Mouse (Mus musculus) liver, embryonic 15.5 days (tissue): ENCODE data around the gene Gm20696. TPM values are rescaled to one million over a fixed set of nuclear protein-coding genes. Genes with fewer than 3 reads are reported as not detected.
A peak's percentile ranks its signal among the peaks of the same experiment; 100 is the strongest.

Experiments used
- ATAC-seq: fragments of 200-750 bp; cut with Nextera tagmentation; 2 replicates; pipeline ENCODE4 v1.8.0; 2017; ENCODE audit warnings: moderate number of reproducible peaks, mild to moderate bottlenecking, moderate library complexity; ENCODE audit not compliant: insufficient read depth
- H3K27ac ChIP-seq: fragments of 300-500 bp; sonication (generic); replicated peaks from 2 replicates; pipeline ENCODE4 v1.5.1; 2015; ENCODE audit warnings: mild to moderate bottlenecking, inconsistent platforms
- H3K27me3 ChIP-seq: fragments of 300-500 bp; sonication (generic); 2 replicates; pipeline ENCODE4 v1.6.1; 2015; ENCODE audit warnings: mild to moderate bottlenecking, inconsistent platforms
- H3K36me3 ChIP-seq: fragments of 300-500 bp; sonication (generic); replicated peaks from 2 replicates; pipeline ENCODE4 v1.6.1; 2015; ENCODE audit warnings: moderate library complexity, mild to moderate bottlenecking, inconsistent platforms
- H3K4me1 ChIP-seq: fragments of 300-500 bp; sonication (generic); replicated peaks from 2 replicates; pipeline ENCODE4 v1.6.1; 2015; ENCODE audit warnings: inconsistent platforms
- H3K4me2 ChIP-seq: fragments of 300-500 bp; sonication (generic); 2 replicates; pipeline ENCODE4 v1.6.1; 2015; ENCODE audit warnings: moderate library complexity, mild to moderate bottlenecking, inconsistent platforms
- H3K4me3 ChIP-seq: fragments of 300-500 bp; sonication (generic); replicated peaks from 2 replicates; pipeline ENCODE4 v1.5.1; 2015; ENCODE audit warnings: mild to moderate bottlenecking, inconsistent platforms
- H3K9ac ChIP-seq: fragments of 300-500 bp; sonication (generic); 2 replicates; pipeline ENCODE4 v1.6.1; 2015; ENCODE audit warnings: moderate library complexity, mild to moderate bottlenecking, inconsistent platforms
- H3K9me3 ChIP-seq: fragments of 300-500 bp; sonication (generic); replicated peaks from 2 replicates; pipeline ENCODE4 v1.6.1; 2016; ENCODE audit warnings: inconsistent platforms
- WGBS: fragments of 180-500 bp; shearing (Covaris S2); methylation state at CpG from one replicate; pipeline ENCODE4 v1.1.7; 2015; ENCODE audit warnings: mixed read lengths; ENCODE audit not compliant: insufficient replicate concordance; 5-methylcytosine and 5-hydroxymethylcytosine counted together
- polyA plus RNA-seq: library from polyadenylated mRNA; unstranded; fragments of >200 nt; fragmentation: Nextera tagmentation; extraction: Ambion mirVana; gene quantifications from 2 replicates; pipeline ENCODE4 v1.2.1, GENCODE M21; 2015

Gene Gm20696
- 0.75 and 0.88 TPM in 2 replicates for polyA plus RNA-seq

- H3K4me2 ChIP-seq = peak within 1 kb of the TSS; percentile 67
- peaks cover 51% of the 10 kb centered on the region for H3K27me3 ChIP-seq
- peak; percentile 75 for ATAC-seq
- H3K36me3 ChIP-seq = no peaks in the 10 kb centered on the region
- H3K27ac ChIP-seq = no peak within 1 kb of the TSS
- peaks cover 15% of the 10 kb centered on the region for H3K4me1 ChIP-seq
- H3K9ac ChIP-seq = no peak within 1 kb of the TSS
- no peaks in the 10 kb centered on the region for H3K9me3 ChIP-seq
- peak within 1 kb of the TSS; percentile 60 for H3K4me3 ChIP-seq
- under 1% methylated on average over 66 of the region's 75 CpGs for WGBS
Measured at GRCm38 (mm10) chr6:99666318-99667171, at the start of gene Gm20696, which contains the start of gene Eif4e3. Gm20696 (minus strand) TSS chr6:99666797. Eif4e3 (minus strand) TSS chr6:99666771.

GRCm38 (mm10) chr6:99715913-99716312, 49.3 kb upstream of the Gm20696 start:
- Histone ChIP-seq H3K4me1 (no peaks in the 10 kb centered on the region), H3K9me3 (no peaks in the 10 kb centered on the region), H3K9ac (no peak overlapping the region), H3K27me3 (no peaks in the 10 kb centered on the region), H3K36me3 (no peaks in the 10 kb centered on the region), H3K4me2 (no peak overlapping the region), H3K4me3 (no peak overlapping the region), H3K27ac (no peak overlapping the region)
- 30% methylated on average over 5 of the region's 6 CpGs for WGBS
- no peak for ATAC-seq

DNA sequence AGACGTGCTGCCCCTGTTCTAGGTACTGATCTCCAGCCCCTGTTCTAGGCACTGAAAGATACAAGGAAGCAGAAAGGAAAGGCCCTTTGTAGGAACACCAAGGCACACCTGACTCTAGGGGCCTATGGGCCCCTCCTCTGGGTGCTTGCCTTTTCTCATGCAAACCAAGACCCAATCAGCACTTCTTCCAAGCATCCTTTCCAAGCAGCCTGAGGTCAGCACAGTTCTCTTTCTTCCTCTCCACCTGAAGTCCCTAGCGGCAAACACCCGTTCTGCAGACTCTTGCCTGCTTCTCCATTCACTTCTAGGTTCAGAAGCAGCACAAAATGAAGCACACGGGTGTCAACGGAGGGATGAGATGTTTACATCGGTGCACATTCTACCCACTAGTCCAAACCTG, 48.6 kb upstream of the Gm20696 start:
- no peaks in the 10 kb centered on the region for H3K27me3 ChIP-seq
- no peaks in the 10 kb centered on the region for H3K4me1 ChIP-seq
- no peaks in the 10 kb centered on the region for H3K9me3 ChIP-seq
- no peaks in the 10 kb centered on the region for H3K36me3 ChIP-seq
- no peak for ATAC-seq
- H3K4me2 ChIP-seq = no peak overlapping the region
- no peak overlapping the region for H3K4me3 ChIP-seq
- no peak overlapping the region for H3K27ac ChIP-seq
- no peak overlapping the region for H3K9ac ChIP-seq
- 47% methylated on average over 6 of the region's 6 CpGs for WGBS

DNA sequence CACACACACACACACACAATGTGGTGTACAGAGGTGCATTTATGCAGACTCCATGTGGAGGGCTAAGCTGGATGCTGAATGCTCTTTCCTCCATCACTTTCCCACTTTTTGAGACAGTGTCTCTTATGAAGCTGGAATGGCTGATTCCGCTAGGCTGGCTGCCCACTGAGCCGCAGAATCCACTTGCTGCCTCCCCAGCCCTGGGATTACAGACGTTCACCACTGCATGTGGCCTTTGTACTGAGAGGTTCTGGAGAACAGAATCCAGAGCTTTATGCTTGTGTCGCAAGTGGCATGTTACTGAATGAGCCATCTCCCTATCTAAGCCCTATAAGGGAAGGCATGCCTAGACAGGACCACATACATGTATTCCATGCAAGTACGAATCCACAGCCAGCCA, 46.7 kb upstream of the Gm20696 start:
- Histone ChIP-seq H3K27me3 (no peaks in the 10 kb centered on the region), H3K4me3 (no peak overlapping the region), H3K9me3 (no peaks in the 10 kb centered on the region), H3K4me1 (no peaks in the 10 kb centered on the region), H3K4me2 (no peak overlapping the region), H3K27ac (no peak overlapping the region), H3K36me3 (no peaks in the 10 kb centered on the region), H3K9ac (no peak overlapping the region)
- 68% methylated on average over 5 of the region's 5 CpGs for WGBS
- no peak for ATAC-seq

DNA sequence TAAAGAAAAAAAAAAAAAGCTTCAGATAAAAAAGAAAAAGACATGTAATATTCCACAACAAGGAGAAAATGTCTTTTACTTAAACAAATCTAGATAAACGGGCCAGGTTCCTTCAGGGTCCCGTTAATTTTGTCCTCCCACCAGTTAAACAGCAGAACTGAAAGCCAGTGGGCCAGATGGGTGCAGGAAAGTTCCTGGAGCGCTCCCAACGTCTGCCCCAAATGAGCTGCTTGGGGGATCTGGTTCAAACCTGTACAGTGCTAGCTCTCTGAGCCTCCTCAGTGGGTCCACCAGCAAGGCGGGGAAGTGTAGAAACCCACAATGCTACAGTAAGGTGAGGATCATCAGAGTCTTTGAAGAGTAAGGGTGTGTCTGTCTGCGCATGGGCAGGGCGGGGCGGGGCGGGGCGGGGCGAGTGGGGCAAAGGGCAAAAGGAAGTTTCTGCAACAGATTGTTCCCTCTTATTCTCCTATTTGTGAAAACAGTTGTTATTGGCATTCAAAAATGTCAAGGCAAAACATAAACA, 45.0 kb upstream of the Gm20696 start:
- Histone ChIP-seq H3K4me2 (no peak overlapping the region), H3K9me3 (no peaks in the 10 kb centered on the region), H3K4me1 (no peaks in the 10 kb centered on the region), H3K4me3 (no peak overlapping the region), H3K36me3 (no peaks in the 10 kb centered on the region), H3K27me3 (no peaks in the 10 kb centered on the region), H3K27ac (no peak overlapping the region), H3K9ac (no peak overlapping the region)
- 46% methylated on average over 11 of the region's 11 CpGs for WGBS
- ATAC-seq = no peak

DNA sequence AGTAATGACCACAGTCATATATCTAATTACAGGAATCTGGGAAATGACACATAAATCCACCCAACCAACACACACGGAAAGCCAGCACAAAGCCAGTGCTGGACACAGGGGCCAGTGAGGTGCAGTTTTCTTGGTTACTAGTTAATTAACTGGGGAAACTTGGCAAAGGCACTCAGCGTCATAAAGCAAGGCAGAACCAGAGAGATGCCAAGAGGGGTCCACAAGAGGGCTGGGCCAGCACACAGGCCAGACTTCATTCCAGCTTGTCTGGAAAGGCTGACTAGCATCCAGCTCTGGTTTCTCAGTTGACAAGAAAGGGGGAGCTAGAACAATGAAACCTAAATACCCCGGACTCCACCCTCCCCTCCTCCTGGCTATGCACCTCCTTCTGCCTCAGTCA, 33.9 kb upstream of the Gm20696 start:
- Histone ChIP-seq H3K9me3 (no peaks in the 10 kb centered on the region), H3K27me3 (peaks cover 30% of the 10 kb centered on the region), H3K27ac (no peak overlapping the region), H3K4me1 (no peaks in the 10 kb centered on the region), H3K36me3 (no peaks in the 10 kb centered on the region), H3K9ac (no peak overlapping the region), H3K4me2 (no peak overlapping the region), H3K4me3 (no peak overlapping the region)
- no peak for ATAC-seq
- WGBS = 60% methylated on average over 3 of the region's 3 CpGs

- ATAC-seq = no peak
- no peak overlapping the region for H3K9ac ChIP-seq
- peaks cover 96% of the 10 kb centered on the region for H3K27me3 ChIP-seq
- H3K27ac ChIP-seq = no peak overlapping the region
- 2% methylated on average over 109 of the region's 110 CpGs for WGBS
- H3K9me3 ChIP-seq = no peaks in the 10 kb centered on the region
- H3K4me3 ChIP-seq = peak overlapping the region; percentile 47
- no peaks in the 10 kb centered on the region; the same call in 1 of the 2 replicates for H3K4me1 ChIP-seq
- H3K4me2 ChIP-seq = peak overlapping the region; percentile 68
- no peaks in the 10 kb centered on the region for H3K36me3 ChIP-seq
Measured at GRCm38 (mm10) chr6:99692916-99693841, 26.6 kb upstream of the Gm20696 start.

GRCm38 (mm10) chr6:99692206-99692915, 25.8 kb upstream of the Gm20696 start, which contains the start of gene Gpr27:
Gpr27 (plus strand) TSS chr6:99692679.
- peak within 1 kb of the TSS; percentile 68 for H3K4me2 ChIP-seq
- H3K36me3 ChIP-seq = no peaks in the 10 kb centered on the region
- WGBS = under 1% methylated on average over 98 of the region's 112 CpGs
- H3K27ac ChIP-seq = no peak within 1 kb of the TSS
- no peak within 1 kb of the TSS for H3K9ac ChIP-seq
- no peak for ATAC-seq
- H3K9me3 ChIP-seq = no peaks in the 10 kb centered on the region
- no peaks in the 10 kb centered on the region; the same call in 1 of the 2 replicates for H3K4me1 ChIP-seq
- H3K4me3 ChIP-seq = peak within 1 kb of the TSS; percentile 47
- H3K27me3 ChIP-seq = peaks cover 95% of the 10 kb centered on the region

- peaks cover 92% of the 10 kb centered on the region for H3K27me3 ChIP-seq
- no peaks in the 10 kb centered on the region for H3K9me3 ChIP-seq
- 8% methylated on average over 25 of the region's 25 CpGs for WGBS
- no peak overlapping the region for H3K9ac ChIP-seq
- no peaks in the 10 kb centered on the region; the same call in 1 of the 2 replicates for H3K4me1 ChIP-seq
- H3K36me3 ChIP-seq = no peaks in the 10 kb centered on the region
- H3K4me2 ChIP-seq = peak overlapping the region; percentile 68
- H3K27ac ChIP-seq = no peak overlapping the region
- peak overlapping the region; percentile 47 for H3K4me3 ChIP-seq
- no peak for ATAC-seq
Measured at GRCm38 (mm10) chr6:99691666-99692205, 25.1 kb upstream of the Gm20696 start.

GRCm38 (mm10) chr6:99688513-99688912, 21.9 kb upstream of the Gm20696 start:
- Histone ChIP-seq H3K27me3 (peaks cover 60% of the 10 kb centered on the region), H3K4me2 (no peak overlapping the region), H3K36me3 (no peaks in the 10 kb centered on the region), H3K4me1 (no peaks in the 10 kb centered on the region; the same call in 1 of the 2 replicates), H3K4me3 (no peak overlapping the region), H3K9ac (no peak overlapping the region), H3K9me3 (no peaks in the 10 kb centered on the region), H3K27ac (no peak overlapping the region)
- no peak for ATAC-seq
- WGBS = 58% methylated on average over 6 of the region's 6 CpGs
